Mouse (Mus musculus): ENCODE measurements around the gene Stac2. TPM values are rescaled to one million over a fixed set of nuclear protein-coding genes. Genes with fewer than 3 reads are reported as not detected.
A peak's percentile ranks its signal among the peaks of the same experiment; 100 is the strongest.

The Stac2 gene
- polyA plus RNA-seq, 3 experiments from 2014 or later, result 0.23 TPM; not detected in 2

DNA sequence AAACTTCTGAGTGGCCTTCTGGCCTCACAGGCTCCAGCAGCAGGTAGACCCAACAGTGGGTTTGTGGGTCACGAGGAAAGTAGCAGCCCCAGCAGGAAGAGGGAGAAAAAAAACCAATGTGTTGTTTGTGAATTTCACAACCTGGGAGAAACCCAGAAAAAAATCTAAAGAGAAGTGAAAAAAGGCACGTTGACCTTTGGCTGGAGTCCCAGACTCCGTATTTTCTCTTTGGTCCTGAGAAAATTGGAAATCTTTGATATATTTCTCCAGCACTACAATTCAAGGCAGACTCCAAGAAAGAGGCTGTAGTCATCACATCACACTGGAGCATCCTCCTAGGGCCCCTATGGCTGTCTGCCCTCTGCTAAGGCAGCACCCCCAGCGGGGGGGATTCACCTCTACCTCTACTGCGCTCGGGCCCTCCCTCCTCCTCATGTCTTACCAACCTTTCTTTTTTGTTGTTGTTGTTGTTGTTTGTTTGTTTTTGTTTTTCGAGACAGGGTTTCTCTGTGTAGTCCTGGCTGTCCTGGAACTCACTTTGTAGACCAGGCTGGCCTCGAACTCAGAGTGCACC is 55.8 kb downstream of the Stac2 start:
- ATAC-seq, result no peak

DNA sequence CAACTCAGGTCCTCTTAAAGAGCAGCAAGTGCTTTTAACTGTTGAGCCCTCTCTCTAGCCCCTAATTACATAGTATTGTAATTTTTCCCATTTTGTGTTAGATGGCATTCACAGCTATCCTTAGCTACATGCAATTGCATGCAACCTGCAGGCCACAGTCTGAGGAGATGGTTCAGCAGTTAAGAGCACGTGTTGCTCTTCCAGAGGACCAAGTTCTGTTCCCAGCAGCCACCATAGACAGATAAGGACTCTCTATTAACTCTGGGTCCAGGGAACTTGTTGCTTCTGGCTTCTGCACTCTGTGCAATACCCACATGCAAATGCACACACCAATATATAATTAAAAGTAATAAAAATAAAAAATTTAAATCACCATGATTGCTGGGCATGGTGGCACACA is 56.6 kb downstream of the Stac2 start:
- ATAC-seq, result no peak

DNA sequence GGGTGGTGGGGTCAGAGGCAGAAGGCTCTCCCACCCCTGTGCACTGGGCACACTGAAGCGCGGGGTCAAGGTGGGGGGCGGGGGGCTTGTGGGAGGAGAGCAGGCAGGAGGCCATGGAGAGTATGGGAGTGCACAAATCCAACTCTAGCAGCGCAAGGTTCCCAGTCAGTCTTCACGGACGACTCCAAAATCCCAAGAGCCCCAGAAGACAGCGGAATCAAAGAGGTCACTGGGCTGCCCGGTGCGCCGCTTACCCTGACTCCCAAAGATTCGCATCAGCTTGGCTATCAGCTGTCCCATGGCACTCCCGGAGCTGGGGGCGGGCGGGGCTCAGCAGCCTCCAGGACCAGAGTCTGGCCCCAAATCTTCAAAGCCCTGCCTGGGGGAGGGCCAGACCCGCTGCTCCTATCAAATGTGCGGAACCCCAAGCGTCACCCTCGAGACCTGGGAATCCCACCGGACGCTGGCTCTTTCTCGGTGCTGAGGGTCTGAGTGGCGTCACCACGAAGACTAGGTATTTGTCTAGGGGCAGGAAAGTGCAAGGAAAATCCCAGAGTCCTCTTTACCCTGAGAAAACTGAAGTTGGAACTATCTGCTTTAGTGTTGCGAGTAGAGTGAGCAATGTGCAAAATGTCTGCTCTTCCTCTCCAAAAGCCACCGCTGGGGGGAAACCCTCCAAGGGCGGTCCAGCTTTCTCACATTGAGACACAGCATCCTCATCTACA is 57.5 kb downstream of the Stac2 start, which contains the start of gene Arl5c:
TSS of gene Arl5c (minus strand) at position 618 of the 725 bp plus-strand sequence.
- ATAC-seq, result peak; percentile 27

DNA sequence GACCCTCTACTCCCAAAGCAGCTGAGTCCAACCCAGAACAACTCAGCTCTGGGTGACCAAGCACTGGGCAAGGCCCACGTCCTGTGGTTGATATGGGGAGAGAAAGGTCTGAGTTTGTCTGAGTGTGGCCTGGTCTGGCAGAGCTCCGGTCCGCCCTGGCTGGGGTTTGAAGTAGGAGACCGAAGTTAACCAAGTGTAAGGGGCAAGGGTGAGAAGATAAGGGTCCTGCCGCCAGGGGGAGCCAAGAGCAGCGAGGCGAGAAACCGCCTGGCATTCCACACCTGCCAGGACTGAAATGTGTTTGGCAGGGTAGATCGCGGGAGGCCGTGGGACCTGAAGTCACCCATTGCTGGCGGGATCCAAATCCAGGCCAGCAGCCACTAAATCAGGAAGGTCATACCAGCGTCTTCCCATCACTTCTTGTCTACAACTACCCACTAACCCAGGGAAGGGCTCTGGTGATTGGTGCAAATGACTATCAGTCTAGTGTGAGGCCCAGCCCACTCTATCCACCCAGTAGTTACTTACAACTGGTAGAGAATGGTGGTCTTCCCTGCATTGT is 58.6 kb downstream of the Stac2 start:
- peak; percentile 31 for ATAC-seq

DNA sequence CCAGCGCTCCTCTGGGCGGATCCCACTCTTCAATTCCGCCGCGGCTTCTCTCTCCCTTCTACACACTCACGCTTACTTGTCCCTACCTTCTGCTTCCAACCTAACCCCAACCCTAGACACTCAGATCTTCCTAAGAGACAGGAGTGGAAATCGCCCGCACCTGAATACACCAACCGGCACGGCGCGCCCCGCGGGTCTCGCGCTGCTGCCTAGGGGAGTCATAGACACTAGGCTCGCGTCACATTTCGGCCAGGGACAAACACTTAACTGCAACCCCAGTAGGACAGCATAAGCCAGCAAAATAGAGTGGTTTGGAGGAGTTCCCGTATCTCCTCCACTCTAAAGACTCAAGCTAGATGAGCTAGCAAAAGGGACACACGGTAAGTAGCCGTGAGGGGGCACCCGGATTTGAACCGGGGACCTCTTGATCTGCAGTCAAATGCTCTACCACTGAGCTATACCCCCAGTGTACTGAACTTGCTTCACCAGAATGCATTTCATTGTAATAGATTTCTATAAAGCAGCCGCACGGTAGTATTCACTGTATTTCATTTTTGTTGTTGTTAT is 64.6 kb downstream of the Stac2 start:
- peak; percentile 75 for ATAC-seq

DNA sequence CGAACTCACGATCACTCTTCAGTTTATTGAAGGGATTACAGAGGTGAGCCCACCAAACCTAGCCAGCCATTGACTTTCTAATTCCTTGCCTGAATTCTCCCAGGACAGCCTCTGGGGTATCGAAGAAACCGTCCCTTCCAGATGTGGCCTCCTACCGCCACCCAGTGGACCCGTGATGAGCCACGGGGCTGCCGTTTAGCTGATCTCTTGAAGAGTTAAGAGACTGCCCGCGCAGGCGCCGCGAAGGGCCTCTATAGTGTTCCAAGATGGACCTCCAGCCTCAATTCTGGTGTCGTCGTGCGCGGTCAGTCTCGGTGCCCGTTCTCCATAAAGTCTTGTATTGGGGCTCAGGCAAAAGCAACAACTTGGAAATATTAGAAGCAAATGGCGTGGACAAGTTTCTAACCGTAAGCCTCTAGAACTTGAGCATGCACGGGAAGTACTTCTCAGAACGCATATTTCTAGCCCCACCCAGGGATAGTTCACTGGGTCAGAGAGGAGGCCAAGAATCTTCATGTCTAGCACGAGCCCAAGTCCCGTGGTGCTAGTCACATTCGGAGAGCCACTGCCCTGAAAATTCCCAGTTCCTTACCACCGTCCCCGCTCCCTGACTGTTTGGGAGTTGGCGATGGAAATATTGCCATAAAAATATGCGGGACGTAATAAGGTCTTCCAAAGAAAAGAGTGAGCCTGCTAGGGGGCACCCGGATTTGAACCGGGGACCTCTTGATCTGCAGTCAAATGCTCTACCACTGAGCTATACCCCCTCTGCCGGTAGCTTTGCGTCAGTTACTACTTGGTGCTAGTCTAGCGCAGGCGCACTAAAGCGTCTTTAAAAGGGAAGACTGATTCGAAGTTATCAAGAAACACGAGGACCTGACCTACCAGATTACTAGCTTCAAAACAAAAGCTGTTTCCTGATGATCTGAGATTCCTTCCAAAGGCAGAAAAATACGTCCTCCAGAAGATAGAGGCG is 65.4 kb downstream of the Stac2 start:
- peak; percentile 66 for ATAC-seq

DNA sequence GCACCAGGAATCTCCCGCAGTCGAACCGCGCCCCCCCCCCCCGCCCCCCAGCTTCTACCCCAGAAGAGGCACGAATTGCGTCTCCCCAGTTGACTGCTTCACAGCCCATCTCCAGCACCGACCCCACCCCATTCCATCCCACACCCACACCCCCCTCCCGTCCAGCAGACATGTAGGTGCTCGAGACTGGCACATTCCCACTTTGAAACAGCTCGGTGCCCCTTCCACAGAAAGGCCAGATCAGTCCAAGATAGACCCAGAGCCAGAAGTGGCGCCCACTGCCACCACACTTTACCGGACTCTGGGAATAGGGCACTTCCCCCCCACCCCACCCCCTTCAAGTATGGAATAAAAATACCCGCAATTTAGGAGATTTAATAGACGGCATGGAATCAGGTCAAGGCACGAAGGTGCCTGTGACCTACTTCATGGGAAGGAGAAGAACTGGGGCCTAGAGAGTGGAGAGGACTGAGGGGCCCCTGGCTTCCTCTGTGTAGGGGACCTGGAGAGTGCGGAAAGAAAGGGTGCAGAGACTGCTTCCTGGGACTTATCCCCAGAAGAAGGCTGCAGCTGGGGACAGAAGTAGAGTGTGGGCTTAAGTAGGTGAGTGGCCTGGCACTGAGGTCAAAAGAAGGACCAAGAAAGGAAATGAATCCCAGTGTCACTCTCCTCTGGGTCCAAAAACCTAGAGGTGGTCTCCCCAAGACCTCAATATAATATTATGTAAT is 66.4 kb downstream of the Stac2 start:
- ATAC-seq, result no peak

Other genes with a start within 250 kb of the Stac2 start
- gene B230217C12Rik, start 212.7 kb downstream of the Stac2 start, polyA plus RNA-seq (2017; shearing (Covaris generic)), result 1 to 10 TPM; 2.1 to 3.0 (median 2.3) TPM
- gene Fbxo47, start 169.3 kb downstream of the Stac2 start, polyA plus RNA-seq (2017; shearing (Covaris generic)), result 1 to 10 TPM in 1 of 3 experiments, under 1 TPM in 1, not detected in 1; 0.54 to 1.0 TPM
- gene Plxdc1, start 67.0 kb downstream of the Stac2 start, polyA plus RNA-seq (2017; shearing (Covaris generic)), result 1 to 10 TPM; 1.1 to 8.5 (median 2.2) TPM
- gene Arl5c, start 57.3 kb downstream of the Stac2 start, polyA plus RNA-seq (2017; shearing (Covaris generic)), result 10 to 100 TPM; 43.8 to 60.5 (median 53.2) TPM
- gene Cacnb1, start 30.4 kb downstream of the Stac2 start, polyA plus RNA-seq (2017; shearing (Covaris generic)), result 1 to 10 TPM; 1.5 to 2.7 (median 2.4) TPM
- gene Rpl19, start 26.8 kb downstream of the Stac2 start, polyA plus RNA-seq (2017; shearing (Covaris generic)), result 1,000 to 10,000 TPM; 2,465 to 4,071 (median 3,234) TPM
- gene Fbxl20, start 96.9 kb upstream of the Stac2 start, polyA plus RNA-seq (2017; shearing (Covaris generic)), result 1 to 10 TPM; 3.5 to 7.2 (median 7.2) TPM
- gene Med1, start 139.8 kb upstream of the Stac2 start, polyA plus RNA-seq (2017; shearing (Covaris generic)), result 100 to 1,000 TPM in 1 of 3 experiments, 10 to 100 TPM in 2; 47.0 to 108 (median 55.5) TPM
- gene Cdk12, start 149.6 kb upstream of the Stac2 start, polyA plus RNA-seq (2017; shearing (Covaris generic)), result 10 to 100 TPM; 17.0 to 29.1 (median 28.8) TPM